ENCODE assay signal across 10 mouse cellular contexts in genomic region chr13:57945197-57945596, GRCm38 (mm10). TPM values are rescaled to one million over a fixed set of nuclear protein-coding genes. Genes with fewer than 3 reads are reported as not detected.
DNase-seq lines count a peak whose midpoint lies in the region; ATAC-seq lines count a peak whose summit lies in the region.
"Had no signal": no experiment of that assay in that cellular context is flagged by ENCODE, and none has a peak within 500 bp of the region (broad histone marks: within the 10 kb centered on the region; RNA-seq: fewer than 3 reads in every experiment).

No protein-coding gene starts in this region.

- 0 out of 2 replicates have a peak overlapping the region, but pooled peaks have one; percentile 0 for H3K4me3 ChIP-seq in limb, embryonic 10.5 days
- H3K4me3 ChIP-seq: megakaryocyte, embryonic 14.5 days had no signal

- H3K27ac ChIP-seq in limb, embryonic 10.5 days: peak overlapping the region; percentile 12

- no peak for ATAC-seq in frontal cortex, adult (ENCODE audit: low TSS enrichment)

- WGBS in limb, embryonic 10.5 days: 41% methylated on average over 11 of the region's 11 CpGs

- peak; percentile 9 to 41 for DNase-seq in adrenal gland, adult (ENCODE audit: inconsistent age in 2 of 2, low spot score in 1 of 2)
- DNase-seq in adrenal gland, adult 18-20 months (ENCODE audit: low spot score in 2 of 2): no peak
- DNase-seq in layer of hippocampus, postnatal 10 days (ENCODE audit: low spot score in 2 of 2): peak; percentile 32 to 36
- no peak for DNase-seq in layer of hippocampus, adult 9-11 months
- DNase-seq in cerebellum, adult 9-11 months: peak; percentile 83
- DNase-seq in limb, embryonic 10.5 days (ENCODE audit: low spot score): peak; percentile 61
- DNase-seq in urinary bladder, adult 18-20 months (ENCODE audit: low spot score in 2 of 2): no peak
- DNase-seq: kidney, postnatal 14 days had no signal

- H3K27me3 ChIP-seq in limb, embryonic 10.5 days (ENCODE audit: low read depth, poor library complexity, severe bottlenecking): peaks cover 23% of the 10 kb centered on the region; the same call in 1 of the 2 replicates
- H3K27me3 ChIP-seq: megakaryocyte, embryonic 14.5 days had no signal

- H3K4me1 ChIP-seq in limb, embryonic 10.5 days: peaks cover 31% of the 10 kb centered on the region
- H3K4me1 ChIP-seq: megakaryocyte, embryonic 14.5 days had no signal

- no peaks in the 10 kb centered on the region for H3K36me3 ChIP-seq in limb, embryonic 10.5 days

- no peaks in the 10 kb centered on the region for H3K9me3 ChIP-seq in limb, embryonic 10.5 days (replicated peaks)

RNA-seq across cellular contexts. Expression of gene Spock1, which starts 37.1 kb away (rescaled TPM):
- total RNA-seq in adrenal gland, adult 18-20 months (2021): 10 to 100 TPM in 1 of 2 experiments, 1 to 10 TPM in 1; 9.4 to 10.9 TPM
- total RNA-seq in layer of hippocampus, postnatal 10 days (2021): 100 to 1,000 TPM; 204 to 220 TPM
- 0.67 and 0.93 TPM in 2 replicates for polyA plus RNA-seq in limb, embryonic 10.5 days (2016; fragmentation: Nextera tagmentation; extraction: Ambion mirVana)

Comparison
In these comparisons a context has a peak if more than half of its experiments do, and no peak if none do; other contexts are left out.
1. DNase-seq: peak in adrenal gland, adult (2 of 2), layer of hippocampus, postnatal 10 days (2 of 2), cerebellum, adult 9-11 months (single experiment) and limb, embryonic 10.5 days (single experiment); none in adrenal gland, adult 18-20 months (0 of 2), layer of hippocampus, adult 9-11 months (single experiment) and urinary bladder, adult 18-20 months (0 of 2).
2. RNA of gene Spock1, which starts 37.1 kb away (total RNA-seq): 204 to 220 TPM in layer of hippocampus, postnatal 10 days; 9.4 to 10.9 TPM in adrenal gland, adult 18-20 months; every median in the first group is over 10 times any median in the second.